Mouse (Mus musculus) thymus, postnatal 14 days (tissue): Measurements from ENCODE around the gene Cdk16.
A peak's percentile ranks its signal among the peaks of the same experiment; 100 is the strongest.

Experiments
- DNase-seq: peaks from one replicate; pipeline ENCODE4 v3.0.0; 2021

The Cdk16 gene

GRCm38 (mm10) chrX:20687519-20688067 lies at the start of gene Cdk16:
Gene Cdk16 (plus strand): TSS chrX:20687954.
- peak; percentile 88 for DNase-seq

DNA sequence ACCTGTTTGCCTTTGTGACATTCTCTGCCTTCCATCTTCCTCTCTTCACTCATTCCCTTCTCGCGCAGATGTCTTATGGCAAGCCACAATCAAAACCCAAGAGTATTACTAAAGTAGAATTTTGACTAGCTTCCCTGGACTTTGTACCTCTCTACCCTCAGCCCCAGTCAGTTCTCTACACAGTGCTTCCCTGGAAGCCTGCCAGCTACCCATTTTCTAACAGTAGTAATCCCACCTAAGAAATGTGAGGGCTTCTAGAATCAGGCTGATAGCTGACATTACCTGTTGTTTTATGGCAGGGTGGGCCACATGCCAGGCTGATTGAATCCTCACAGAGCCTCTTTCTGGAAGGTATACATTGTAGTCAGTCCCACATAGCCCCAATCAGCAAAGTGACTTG lies 49.6 kb upstream of the Cdk16 start:
- no peak for DNase-seq

DNA sequence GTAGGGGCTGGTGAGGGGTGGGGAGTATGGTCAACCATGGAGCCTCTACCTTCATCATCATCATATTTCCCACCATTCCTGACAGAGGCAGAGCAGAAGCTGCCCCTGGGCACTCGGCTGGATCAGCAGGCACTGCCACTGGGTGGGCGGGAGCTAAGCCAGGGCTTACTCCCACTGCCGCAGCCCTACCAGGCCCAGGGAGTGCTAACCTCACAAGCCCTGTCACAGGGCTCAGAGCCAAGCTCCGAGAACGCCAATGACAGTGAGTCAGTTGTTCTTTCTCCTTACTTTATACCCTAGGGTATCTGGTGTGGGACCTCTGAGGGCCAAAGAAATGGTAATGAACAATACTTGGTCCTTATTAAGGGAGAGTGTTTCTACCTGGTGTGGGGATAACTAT lies 43.0 kb upstream of the Cdk16 start:
- no peak for DNase-seq

DNA sequence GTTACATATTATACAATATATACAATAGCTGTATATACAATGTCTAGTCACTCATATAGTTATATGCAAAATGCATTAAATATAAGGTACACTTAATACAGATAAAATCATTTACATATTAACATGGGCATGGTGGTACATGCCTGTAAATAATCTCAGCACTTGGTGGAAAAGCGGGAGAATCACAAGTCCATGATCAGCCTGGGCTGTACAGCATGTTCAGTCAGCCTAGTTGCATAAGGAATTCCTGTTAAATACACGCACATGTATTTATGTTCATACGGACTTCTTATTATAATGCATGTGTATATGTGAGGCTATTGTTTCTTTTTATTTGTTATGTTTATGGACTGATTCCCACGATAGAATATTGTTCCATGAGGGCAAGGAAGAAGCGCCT lies 30.2 kb upstream of the Cdk16 start:
- no peak for DNase-seq

- DNase-seq, result peak; percentile 87
Measured at GRCm38 (mm10) chrX:20658026-20658652, 29.6 kb upstream of the Cdk16 start, which contains the start of gene Uba1. Gene Uba1 (plus strand): TSS chrX:20658326.

- DNase-seq, result peak; percentile 34
Measured at GRCm38 (mm10) chrX:20658891-20659406, 28.8 kb upstream of the Cdk16 start.

DNA sequence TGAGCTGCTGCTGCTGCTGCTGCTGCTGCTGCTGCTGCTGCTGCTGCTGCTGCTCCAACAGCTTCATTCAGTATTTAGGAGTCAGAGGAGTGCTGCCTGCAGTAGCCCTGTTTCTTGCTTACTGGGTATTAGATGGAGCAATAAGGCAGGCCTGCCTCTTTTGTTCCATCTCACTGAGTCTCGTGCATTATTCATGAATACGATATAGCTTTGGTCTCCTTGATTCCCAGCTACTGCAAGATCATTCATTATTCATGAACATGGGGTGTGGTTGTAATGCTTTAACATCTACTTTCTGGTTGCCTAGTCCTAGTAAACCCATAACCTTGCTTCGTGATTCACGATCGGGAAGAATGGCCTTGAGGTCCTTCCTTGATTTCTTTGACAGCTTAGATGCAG lies 25.4 kb upstream of the Cdk16 start:
- DNase-seq, result no peak

- DNase-seq, result peak; percentile 88
Measured at GRCm38 (mm10) chrX:20662716-20663443, 24.9 kb upstream of the Cdk16 start.

DNA sequence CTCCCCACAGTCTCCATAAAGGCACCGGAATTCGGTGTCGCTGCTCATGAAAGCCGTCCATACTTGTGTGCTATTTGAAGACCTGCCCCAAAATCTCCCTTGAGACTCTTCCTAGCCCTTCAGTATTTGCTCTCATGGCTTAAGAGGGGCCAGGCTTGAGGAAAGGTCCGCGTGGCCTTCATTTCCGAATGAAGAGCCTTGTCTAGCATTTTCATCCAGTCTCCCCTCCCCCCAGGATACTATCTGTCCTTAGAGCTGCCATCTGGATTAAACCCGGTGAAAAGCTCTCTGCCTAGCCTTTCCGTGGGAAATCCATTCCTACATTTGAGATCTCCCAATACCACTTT lies 24.3 kb upstream of the Cdk16 start:
- no peak for DNase-seq

GRCm38 (mm10) chrX:20688068-20688547 lies 354 bp downstream of the Cdk16 start:
- peak; percentile 88 for DNase-seq

- peak; percentile 71 for DNase-seq
Measured at GRCm38 (mm10) chrX:20688615-20689014, 861 bp downstream of the Cdk16 start.

GRCm38 (mm10) chrX:20691566-20691965 lies 3.8 kb downstream of the Cdk16 start:
- no peak for DNase-seq

GRCm38 (mm10) chrX:20692616-20693015 lies 4.9 kb downstream of the Cdk16 start:
- DNase-seq, result no peak

DNA sequence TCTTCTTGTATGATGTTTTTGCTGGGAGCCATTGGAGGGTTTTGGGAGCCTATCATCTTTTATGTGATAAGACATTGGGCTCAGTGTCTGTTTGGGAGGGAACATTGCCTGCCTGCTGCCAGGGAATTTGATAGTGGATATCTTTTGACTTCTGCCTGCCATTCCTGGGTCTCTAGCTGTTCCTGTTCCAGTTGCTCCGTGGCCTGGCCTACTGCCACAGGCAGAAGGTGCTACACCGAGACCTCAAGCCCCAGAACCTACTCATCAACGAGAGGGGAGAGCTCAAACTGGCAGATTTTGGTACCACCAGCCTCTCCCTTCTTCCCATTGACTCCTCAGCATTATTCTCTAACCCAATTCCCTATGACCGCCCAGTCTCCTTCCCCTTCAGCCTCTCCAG lies 8.1 kb downstream of the Cdk16 start:
- DNase-seq, result no peak

DNA sequence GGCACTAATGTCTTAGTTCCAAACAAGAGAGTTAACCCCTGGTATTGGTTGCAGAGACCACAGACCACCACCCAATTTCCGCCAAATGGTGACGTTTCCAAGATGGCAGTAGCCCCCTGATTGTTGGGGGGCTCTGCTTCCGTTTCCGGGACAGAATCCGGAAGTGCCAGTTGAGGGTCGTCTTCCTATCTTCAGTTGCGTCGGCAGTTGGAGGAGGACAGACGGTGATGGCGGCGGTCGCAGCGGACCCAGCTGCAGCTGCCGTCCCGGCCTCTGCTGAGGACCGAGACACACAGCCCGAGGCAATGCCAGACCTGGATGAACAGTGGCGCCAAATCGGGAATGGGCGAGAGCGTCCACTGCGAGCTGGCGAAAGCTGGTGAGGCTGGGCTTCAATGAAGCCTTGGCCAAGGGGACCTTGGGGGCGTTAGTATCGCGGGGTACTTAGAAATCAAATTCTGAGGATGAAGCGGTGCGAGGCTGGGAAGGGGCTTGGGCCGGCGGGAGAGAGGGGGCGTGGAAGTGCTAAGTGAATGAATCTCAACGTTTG lies 16.1 kb downstream of the Cdk16 start, which contains the start of gene Usp11:
Gene Usp11, plus strand, starts transcription at position 166 of the 550 bp plus-strand sequence.
- peak; percentile 49 for DNase-seq

DNA sequence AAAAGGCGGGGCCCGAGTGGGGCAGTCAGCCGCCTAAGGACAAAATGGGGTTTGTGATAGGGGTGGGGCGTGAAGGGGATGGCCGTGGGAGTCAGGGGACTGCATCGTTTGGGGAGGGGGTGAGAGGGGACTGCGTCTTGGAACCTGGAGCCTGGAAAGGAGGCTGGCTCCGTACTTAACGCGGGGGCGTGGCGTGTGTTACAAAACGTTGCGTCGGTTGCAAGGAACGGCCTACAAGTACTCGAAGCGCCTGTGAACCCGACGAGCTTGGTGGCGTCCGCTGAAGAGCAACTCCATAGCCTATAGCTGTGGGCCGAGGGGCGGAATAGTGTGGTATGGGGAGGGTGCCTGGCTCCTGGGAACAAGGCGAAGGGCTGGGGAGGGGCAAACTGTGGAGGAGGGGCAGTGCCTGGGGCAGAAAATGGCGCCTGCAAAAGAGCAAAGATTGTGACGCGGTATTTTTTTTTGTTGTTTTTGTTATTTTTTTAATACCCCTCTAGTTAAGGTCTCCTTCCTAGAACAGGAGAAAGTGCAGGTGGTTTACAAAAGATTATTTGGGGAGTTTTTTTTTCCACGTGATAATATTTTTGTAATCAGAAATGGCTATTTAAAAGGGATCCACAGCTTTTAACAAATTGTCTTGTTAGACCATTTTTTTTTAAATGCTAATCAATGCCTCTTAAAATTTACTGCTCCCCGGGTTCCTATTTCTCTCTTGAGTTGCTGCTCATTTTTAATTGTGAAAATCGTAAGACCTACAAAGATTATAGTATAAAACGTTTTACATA lies 16.7 kb downstream of the Cdk16 start:
- peak; percentile 79 for DNase-seq

GRCm38 (mm10) chrX:20705083-20705402 lies 17.3 kb downstream of the Cdk16 start:
- no peak for DNase-seq

- no peak for DNase-seq
Measured at GRCm38 (mm10) chrX:20728681-20729080, 40.9 kb downstream of the Cdk16 start.

DNA sequence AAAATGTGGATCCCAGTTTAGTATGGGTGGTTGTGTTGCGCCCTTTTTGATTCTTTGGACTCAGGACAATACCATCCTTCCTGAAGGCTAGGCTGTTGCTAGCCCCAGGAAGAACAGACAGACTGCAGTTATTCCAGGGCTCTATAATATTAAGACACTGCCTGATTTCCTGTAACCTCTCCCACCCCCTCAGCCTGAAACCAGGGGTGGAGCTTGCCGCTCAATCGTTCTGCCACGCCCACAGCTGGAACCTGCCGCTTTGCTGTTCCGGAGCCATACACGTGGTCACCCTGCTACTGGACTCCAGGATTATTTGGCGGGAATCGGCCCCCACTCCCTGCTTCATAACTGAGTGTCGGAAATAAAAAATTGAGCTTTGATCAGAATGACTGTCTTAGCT lies 42.3 kb downstream of the Cdk16 start:
- peak; percentile 3 for DNase-seq

DNA sequence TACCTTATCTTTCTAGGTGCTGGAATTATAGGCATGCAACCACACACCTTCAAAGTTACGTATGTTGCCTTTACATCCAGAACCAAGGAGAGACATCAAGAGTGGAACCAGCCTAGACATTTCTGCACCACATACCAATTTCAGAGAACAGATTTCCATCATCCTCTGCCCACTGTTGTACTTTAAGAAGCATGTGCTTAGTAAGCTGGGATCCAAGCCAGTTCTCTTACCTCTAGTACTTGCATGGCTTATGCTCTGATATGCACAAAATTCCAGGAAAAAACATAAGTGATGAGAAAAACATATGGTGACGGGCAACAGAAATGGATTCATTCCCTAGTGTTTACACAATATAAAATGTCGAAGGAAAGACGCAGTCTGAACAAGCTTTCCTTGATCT lies 48.7 kb downstream of the Cdk16 start:
- DNase-seq, result no peak

- DNase-seq, result no peak
Measured at GRCm38 (mm10) chrX:20748829-20749228, 61.1 kb downstream of the Cdk16 start.
